Mouse (Mus musculus) liver, embryonic 15.5 days (tissue): Measurements from ENCODE around the gene Rere. TPM values are rescaled to one million over a fixed set of nuclear protein-coding genes. Genes with fewer than 3 reads are reported as not detected.

Experiments used
- ATAC-seq: fragments of 200-750 bp; cut with Nextera tagmentation; 2 replicates; pipeline ENCODE4 v1.8.0; 2017; ENCODE audit warnings: moderate number of reproducible peaks, mild to moderate bottlenecking, moderate library complexity; ENCODE audit not compliant: insufficient read depth
- H3K27ac ChIP-seq: fragments of 300-500 bp; sonication (generic); replicated peaks from 2 replicates; pipeline ENCODE4 v1.5.1; 2015; ENCODE audit warnings: mild to moderate bottlenecking, inconsistent platforms
- H3K27me3 ChIP-seq: fragments of 300-500 bp; sonication (generic); 2 replicates; pipeline ENCODE4 v1.6.1; 2015; ENCODE audit warnings: mild to moderate bottlenecking, inconsistent platforms
- H3K36me3 ChIP-seq: fragments of 300-500 bp; sonication (generic); replicated peaks from 2 replicates; pipeline ENCODE4 v1.6.1; 2015; ENCODE audit warnings: moderate library complexity, mild to moderate bottlenecking, inconsistent platforms
- H3K4me1 ChIP-seq: fragments of 300-500 bp; sonication (generic); replicated peaks from 2 replicates; pipeline ENCODE4 v1.6.1; 2015; ENCODE audit warnings: inconsistent platforms
- H3K4me2 ChIP-seq: fragments of 300-500 bp; sonication (generic); 2 replicates; pipeline ENCODE4 v1.6.1; 2015; ENCODE audit warnings: moderate library complexity, mild to moderate bottlenecking, inconsistent platforms
- H3K4me3 ChIP-seq: fragments of 300-500 bp; sonication (generic); replicated peaks from 2 replicates; pipeline ENCODE4 v1.5.1; 2015; ENCODE audit warnings: mild to moderate bottlenecking, inconsistent platforms
- H3K9ac ChIP-seq: fragments of 300-500 bp; sonication (generic); 2 replicates; pipeline ENCODE4 v1.6.1; 2015; ENCODE audit warnings: moderate library complexity, mild to moderate bottlenecking, inconsistent platforms
- H3K9me3 ChIP-seq: fragments of 300-500 bp; sonication (generic); replicated peaks from 2 replicates; pipeline ENCODE4 v1.6.1; 2016; ENCODE audit warnings: inconsistent platforms
- WGBS: fragments of 180-500 bp; shearing (Covaris S2); methylation state at CpG from one replicate; pipeline ENCODE4 v1.1.7; 2015; ENCODE audit warnings: mixed read lengths; ENCODE audit not compliant: insufficient replicate concordance; 5-methylcytosine and 5-hydroxymethylcytosine counted together
- polyA plus RNA-seq: library from polyadenylated mRNA; unstranded; fragments of >200 nt; fragmentation: Nextera tagmentation; extraction: Ambion mirVana; gene quantifications from 2 replicates; pipeline ENCODE4 v1.2.1, GENCODE M21; 2015

Rere gene
- polyA plus RNA-seq, 1 experiment from 2014 or later: 5.3 TPM

DNA sequence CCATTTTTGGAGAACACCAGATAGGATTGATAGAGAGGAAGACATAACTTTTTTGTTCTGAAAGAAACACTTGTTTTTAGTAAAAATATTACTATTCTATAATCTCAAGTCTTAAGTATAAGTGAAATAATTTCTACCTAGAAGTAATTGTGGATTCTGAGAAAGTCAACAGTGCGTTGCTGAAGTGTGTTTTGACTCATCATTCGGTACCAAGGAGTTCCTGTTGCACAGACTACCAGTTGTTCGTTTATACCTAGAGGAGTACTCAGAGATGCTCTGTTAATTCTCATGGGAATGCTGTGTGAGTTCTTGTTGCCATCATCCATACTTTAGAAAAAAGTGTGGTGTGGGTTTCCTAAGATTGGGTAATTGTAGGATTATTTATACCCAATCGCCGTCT, 154.1 kb downstream of the Rere start:
- H3K27me3 ChIP-seq: no peaks in the 10 kb centered on the region
- H3K4me2 ChIP-seq: no peak overlapping the region
- peaks cover 9% of the 10 kb centered on the region for H3K4me1 ChIP-seq
- H3K27ac ChIP-seq: no peak overlapping the region
- no peaks in the 10 kb centered on the region for H3K9me3 ChIP-seq
- no peak overlapping the region for H3K9ac ChIP-seq
- H3K4me3 ChIP-seq: no peak overlapping the region
- H3K36me3 ChIP-seq: 0 out of 2 replicates have a peak, but pooled peaks cover 5% of the 10 kb centered on the region
- no peak for ATAC-seq
- 83% methylated on average over 5 of the region's 5 CpGs for WGBS

DNA sequence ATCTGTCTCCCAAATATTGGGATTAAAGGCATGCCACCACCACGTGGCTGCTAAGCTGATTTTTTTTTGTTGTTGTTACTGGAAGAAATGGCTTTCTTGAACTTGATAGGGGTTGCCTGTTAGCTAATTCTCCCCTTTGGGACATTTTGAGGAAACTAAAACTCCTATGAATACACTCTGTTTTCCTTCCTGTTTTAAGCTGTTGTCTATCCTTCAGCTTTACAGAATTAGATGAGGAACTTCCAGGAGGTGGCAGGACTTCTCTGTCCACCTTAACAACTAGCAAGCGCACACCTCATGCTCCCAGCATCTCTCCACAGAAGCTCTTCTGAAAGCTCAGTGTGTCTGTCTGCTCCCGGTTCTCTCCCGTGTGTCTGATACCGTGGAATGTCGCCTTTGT, 157.2 kb downstream of the Rere start:
- Histone ChIP-seq H3K36me3 (no peaks in the 10 kb centered on the region), H3K9ac (no peak overlapping the region), H3K9me3 (no peaks in the 10 kb centered on the region), H3K4me2 (no peak overlapping the region), H3K4me1 (peaks cover 9% of the 10 kb centered on the region), H3K27me3 (no peaks in the 10 kb centered on the region), H3K4me3 (no peak overlapping the region), H3K27ac (no peak overlapping the region)
- ATAC-seq: no peak
- 69% methylated on average over 6 of the region's 6 CpGs for WGBS

DNA sequence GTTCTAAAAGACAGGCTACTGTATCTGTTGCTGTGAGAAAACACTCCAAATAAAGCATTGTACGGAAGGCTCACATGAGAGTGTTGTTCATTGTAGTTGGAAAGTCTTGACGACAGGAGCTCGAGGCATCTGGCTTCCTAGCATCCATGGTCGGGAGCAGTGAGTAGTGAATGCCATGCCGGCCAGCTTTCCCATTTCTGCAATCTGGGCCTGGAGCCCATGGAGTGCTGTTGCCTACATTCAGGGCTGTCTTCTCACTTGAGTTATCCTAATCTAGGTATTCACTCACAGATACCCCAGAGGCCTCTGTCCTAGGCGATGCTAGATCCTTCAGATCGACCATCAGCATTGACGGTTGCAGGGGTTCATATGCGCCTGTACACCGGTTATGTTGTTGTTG, 160.5 kb downstream of the Rere start:
- no peak for ATAC-seq
- H3K27me3 ChIP-seq: no peaks in the 10 kb centered on the region
- no peak overlapping the region for H3K4me2 ChIP-seq
- 78% methylated on average over 10 of the region's 10 CpGs for WGBS
- H3K9ac ChIP-seq: no peak overlapping the region
- H3K9me3 ChIP-seq: no peaks in the 10 kb centered on the region
- H3K4me1 ChIP-seq: peaks cover 12% of the 10 kb centered on the region
- H3K27ac ChIP-seq: no peak overlapping the region
- H3K36me3 ChIP-seq: no peaks in the 10 kb centered on the region
- no peak overlapping the region for H3K4me3 ChIP-seq

DNA sequence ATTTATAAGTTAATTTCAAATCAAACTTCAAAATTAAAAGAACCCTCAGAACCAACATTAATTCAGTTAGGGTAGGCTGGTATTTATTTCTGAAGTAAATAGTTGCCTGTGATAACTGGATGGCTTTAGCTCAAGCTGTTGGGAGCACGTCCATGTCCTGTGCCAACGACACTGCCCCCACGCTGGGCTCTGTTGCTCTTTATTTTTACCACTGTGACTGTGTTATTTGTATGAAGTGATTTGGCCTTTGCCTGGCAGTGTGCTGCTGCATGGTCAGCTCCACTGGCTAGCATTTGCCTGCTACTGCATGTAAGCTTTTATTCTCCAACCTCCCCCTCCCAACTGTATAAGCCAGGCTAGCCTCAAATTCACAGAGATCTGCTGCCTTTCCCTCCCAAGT, 162.6 kb downstream of the Rere start:
- no peaks in the 10 kb centered on the region for H3K27me3 ChIP-seq
- no peaks in the 10 kb centered on the region for H3K9me3 ChIP-seq
- H3K4me1 ChIP-seq: peaks cover 22% of the 10 kb centered on the region
- no peak for ATAC-seq
- H3K27ac ChIP-seq: no peak overlapping the region
- H3K4me2 ChIP-seq: no peak overlapping the region
- 75% methylated on average over 3 of the region's 3 CpGs for WGBS
- no peak overlapping the region for H3K9ac ChIP-seq
- H3K4me3 ChIP-seq: no peak overlapping the region
- no peaks in the 10 kb centered on the region for H3K36me3 ChIP-seq

DNA sequence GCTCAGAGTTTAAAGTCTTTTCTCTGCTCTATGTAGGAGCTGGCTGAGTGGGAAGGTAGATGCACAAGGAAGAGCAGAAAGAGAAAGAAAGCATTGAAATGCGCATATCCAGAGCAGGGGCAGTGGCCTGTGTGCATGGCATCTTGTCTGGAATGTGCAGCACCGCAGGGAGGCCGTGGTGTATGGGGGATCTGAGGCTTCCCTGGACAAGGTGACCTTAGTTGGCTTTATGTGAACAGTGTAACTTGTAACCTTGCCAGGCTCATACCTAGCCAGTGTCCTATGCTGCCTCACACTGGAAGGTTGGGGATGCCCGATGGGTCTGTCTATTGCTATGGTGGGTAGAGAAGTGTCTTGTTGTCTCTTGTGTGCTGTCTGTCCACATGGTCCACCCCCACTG, 165.2 kb downstream of the Rere start:
- peaks cover 29% of the 10 kb centered on the region for H3K4me1 ChIP-seq
- 0 out of 2 replicates have a peak, but pooled peaks have one; percentile 20 for ATAC-seq
- no peaks in the 10 kb centered on the region for H3K9me3 ChIP-seq
- H3K27ac ChIP-seq: no peak overlapping the region
- no peak overlapping the region for H3K9ac ChIP-seq
- no peaks in the 10 kb centered on the region for H3K27me3 ChIP-seq
- WGBS: 81% methylated on average over 4 of the region's 4 CpGs
- H3K4me3 ChIP-seq: no peak overlapping the region
- H3K4me2 ChIP-seq: no peak overlapping the region
- no peaks in the 10 kb centered on the region for H3K36me3 ChIP-seq

DNA sequence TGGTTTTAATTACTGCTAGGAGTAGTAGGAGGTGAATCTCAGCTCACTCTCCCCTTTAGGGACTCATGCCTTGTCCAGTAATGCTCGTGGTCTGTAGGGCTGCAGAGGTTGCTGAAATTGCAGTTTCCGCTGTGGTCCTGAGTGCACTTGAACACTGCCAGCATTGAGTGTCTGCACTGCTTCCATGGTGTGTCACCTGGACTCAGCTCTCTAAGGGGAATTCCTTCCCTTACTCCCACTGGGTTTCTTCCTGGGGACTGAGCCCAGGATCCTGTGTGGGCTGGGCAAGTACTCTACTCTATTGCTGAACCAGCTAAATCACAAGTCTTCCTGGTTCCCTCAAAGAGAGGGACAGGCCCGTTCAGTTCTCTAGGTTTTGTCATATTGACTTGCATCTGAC, 166.1 kb downstream of the Rere start:
- no peak overlapping the region for H3K4me3 ChIP-seq
- H3K4me1 ChIP-seq: peaks cover 34% of the 10 kb centered on the region
- no peak overlapping the region for H3K4me2 ChIP-seq
- no peaks in the 10 kb centered on the region for H3K27me3 ChIP-seq
- H3K36me3 ChIP-seq: no peaks in the 10 kb centered on the region
- ATAC-seq: no peak
- no peak overlapping the region for H3K27ac ChIP-seq
- WGBS: 70% methylated on average over 3 of the region's 3 CpGs
- no peaks in the 10 kb centered on the region for H3K9me3 ChIP-seq
- no peak overlapping the region for H3K9ac ChIP-seq

DNA sequence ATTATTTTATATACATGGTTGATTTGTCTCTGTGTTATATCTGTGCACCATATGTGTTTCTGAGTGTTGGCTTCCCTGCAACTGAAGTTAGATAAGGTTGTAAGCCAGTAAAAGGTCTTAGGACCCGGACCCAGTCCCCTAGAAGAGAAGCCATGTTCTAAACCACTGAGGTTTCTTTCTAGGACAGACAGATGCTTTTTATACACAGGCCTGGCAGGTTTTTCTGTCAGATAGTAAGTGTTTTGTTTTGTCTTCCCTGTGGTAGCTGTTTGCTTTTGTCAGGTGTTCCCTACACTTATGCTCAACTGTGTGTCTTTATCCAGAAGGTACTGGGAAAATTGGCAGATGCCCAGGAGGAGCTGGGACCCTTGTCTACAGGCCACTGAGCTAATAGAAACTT, 167.0 kb downstream of the Rere start:
- Histone ChIP-seq H3K4me3 (no peak overlapping the region), H3K27ac (no peak overlapping the region), H3K4me1 (peaks cover 42% of the 10 kb centered on the region), H3K4me2 (no peak overlapping the region), H3K36me3 (no peaks in the 10 kb centered on the region), H3K9me3 (no peaks in the 10 kb centered on the region), H3K9ac (no peak overlapping the region), H3K27me3 (no peaks in the 10 kb centered on the region)
- WGBS: 10% methylated on average over 1 of the region's 1 CpGs
- ATAC-seq: no peak

DNA sequence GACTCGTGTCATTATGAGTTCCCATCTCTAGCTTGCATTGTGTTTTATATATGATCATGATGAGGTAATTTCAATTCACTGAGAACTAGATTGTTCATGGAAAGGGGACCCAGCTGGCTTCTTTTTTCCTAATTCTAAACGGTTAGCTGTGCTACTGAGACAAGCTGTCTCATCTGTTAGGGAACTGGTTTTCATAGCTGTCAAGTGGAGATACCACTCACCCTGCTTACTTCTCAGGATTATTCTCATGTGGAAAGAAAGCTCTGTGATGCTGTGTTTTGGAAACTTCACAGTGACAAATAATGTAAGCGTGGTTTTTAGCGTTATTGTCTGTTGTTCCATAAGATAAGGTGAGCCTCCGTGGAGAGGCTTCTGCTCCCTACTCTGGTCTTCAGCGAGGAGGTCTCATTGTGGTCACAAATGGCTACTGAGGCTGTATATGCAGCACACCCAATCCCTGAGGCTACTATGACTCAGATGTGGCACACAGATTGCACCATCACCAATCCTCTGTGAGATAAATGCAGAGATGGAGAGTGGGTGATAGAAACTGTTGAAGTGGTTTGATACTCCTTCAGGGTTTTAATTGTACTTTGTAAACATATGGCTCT, 168.7 kb downstream of the Rere start:
- Histone ChIP-seq H3K4me1 (peaks cover 56% of the 10 kb centered on the region), H3K9me3 (no peaks in the 10 kb centered on the region), H3K27ac (no peak overlapping the region), H3K27me3 (no peaks in the 10 kb centered on the region), H3K9ac (no peak overlapping the region), H3K4me2 (no peak overlapping the region), H3K36me3 (no peaks in the 10 kb centered on the region), H3K4me3 (no peak overlapping the region)
- WGBS: 20% methylated on average over 6 of the region's 6 CpGs
- ATAC-seq: no peak

DNA sequence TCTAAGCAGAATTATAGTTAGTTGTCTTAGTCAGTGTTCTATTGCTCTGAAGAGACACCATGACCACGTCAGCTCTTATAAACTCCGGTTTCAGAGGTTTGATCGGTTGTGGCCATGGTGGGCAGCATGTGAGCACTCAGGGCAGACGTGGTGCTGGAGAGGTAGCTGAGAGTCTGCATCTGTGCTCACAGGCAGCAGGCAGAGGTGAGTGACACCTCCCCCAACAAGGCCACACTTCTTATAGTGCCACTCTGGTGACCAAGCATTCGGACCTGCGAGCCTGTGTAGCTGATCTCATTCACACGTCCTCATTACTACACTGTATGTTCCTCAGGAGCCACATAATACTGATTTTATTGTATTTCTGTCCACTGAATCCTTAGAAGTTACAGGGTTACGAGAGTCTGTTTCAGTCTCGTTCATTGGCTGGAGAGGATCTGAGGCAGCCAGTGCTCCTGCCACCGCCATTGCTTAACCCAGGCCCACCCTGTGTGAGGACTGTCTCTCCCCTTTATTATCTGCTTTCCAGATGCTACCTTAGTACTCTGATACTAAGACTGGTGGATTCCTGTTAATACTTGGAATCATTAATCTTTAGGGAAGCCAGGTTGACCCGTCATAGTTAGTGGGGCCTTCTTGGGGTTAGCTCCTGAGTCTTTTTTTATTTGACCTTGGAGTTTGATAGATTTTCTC, 170.9 kb downstream of the Rere start:
- H3K36me3 ChIP-seq: no peaks in the 10 kb centered on the region
- peaks cover 56% of the 10 kb centered on the region for H3K4me1 ChIP-seq
- no peaks in the 10 kb centered on the region for H3K9me3 ChIP-seq
- no peak overlapping the region for H3K9ac ChIP-seq
- no peak overlapping the region for H3K27ac ChIP-seq
- WGBS: 66% methylated on average over 11 of the region's 11 CpGs
- H3K4me3 ChIP-seq: no peak overlapping the region
- no peaks in the 10 kb centered on the region for H3K27me3 ChIP-seq
- ATAC-seq: no peak
- no peak overlapping the region for H3K4me2 ChIP-seq

DNA sequence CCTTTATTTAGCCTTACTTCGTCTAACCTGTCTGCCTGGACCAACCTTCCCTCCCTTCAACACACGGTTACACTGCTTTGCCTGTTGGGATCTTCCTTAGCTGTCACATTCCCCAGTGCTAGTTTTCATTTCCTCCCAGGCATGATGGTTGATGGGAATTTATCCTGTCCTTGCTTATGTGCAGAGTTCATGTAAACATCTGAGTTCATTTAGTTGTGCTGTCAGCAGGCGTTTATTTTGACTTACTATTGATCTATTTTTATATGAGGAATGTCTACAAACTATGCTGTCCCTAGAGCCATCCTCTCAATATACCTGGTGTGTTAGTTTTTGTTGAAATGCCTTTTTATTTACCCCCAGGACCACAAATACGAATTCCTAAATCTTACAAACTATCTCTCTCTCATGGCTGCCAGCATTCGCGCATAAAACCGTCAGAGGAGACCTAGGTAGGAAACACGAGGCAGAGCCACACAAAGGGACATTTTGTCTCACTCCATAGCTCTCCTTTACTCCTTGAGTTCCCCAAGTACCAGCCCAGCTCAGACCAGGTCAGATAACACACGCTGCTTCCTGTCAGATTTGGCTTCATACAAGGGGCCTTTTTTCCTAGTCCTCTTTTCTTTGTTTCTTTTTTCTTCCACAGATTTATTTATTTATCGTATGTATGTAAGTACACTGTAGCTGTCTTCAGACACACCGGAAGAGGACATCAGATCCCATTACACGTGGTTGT, 173.3 kb downstream of the Rere start:
- Histone ChIP-seq H3K4me3 (no peak overlapping the region), H3K9me3 (no peaks in the 10 kb centered on the region), H3K36me3 (no peaks in the 10 kb centered on the region), H3K27me3 (no peaks in the 10 kb centered on the region), H3K4me1 (peaks cover 68% of the 10 kb centered on the region), H3K4me2 (no peak overlapping the region), H3K27ac (peak overlapping the region; percentile 38), H3K9ac (no peak overlapping the region)
- WGBS: 38% methylated on average over 12 of the region's 12 CpGs
- ATAC-seq: no peak

DNA sequence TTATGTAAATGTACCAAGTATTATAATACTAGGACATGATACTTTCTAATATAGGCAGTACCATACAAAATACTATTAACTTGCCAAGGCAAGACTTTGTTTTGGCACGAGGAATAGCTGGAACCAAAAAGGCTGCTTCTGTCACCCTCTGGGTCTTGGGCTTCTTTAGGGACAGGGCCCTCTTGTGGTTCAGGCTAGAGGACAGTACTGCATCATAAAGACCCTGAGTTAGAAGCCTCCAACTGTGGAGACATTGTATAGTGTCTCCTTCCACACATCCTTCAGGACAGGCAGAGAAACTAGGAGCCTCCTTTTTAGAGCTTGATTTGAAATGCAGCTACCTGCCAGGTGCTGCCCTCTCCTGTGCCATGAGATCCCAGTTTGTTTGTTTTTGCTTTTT, 174.3 kb downstream of the Rere start:
- Histone ChIP-seq H3K27me3 (no peaks in the 10 kb centered on the region), H3K4me1 (peaks cover 68% of the 10 kb centered on the region), H3K36me3 (no peaks in the 10 kb centered on the region), H3K27ac (no peak overlapping the region), H3K9ac (no peak overlapping the region), H3K9me3 (no peaks in the 10 kb centered on the region), H3K4me3 (no peak overlapping the region), H3K4me2 (no peak overlapping the region)
- WGBS: 67% methylated on average over 1 of the region's 1 CpGs
- no peak for ATAC-seq
